Mouse (Mus musculus): Measurements from ENCODE around the gene Prkaa1. TPM values are rescaled to one million over a fixed set of nuclear protein-coding genes. Genes with fewer than 3 reads are reported as not detected.

The Prkaa1 gene
- polyA plus RNA-seq, 1 experiment from 2014 or later: 14.4 TPM

- H3K36me3 ChIP-seq (ENCODE audit: control insufficient read depth, insufficient read depth, low read length): no peaks in the 10 kb centered on the region
- no peak overlapping the region for H3K4me3 ChIP-seq (ENCODE audit: low read length)
- WGBS: 90% methylated on average over 3 of the region's 3 CpGs
Observed at GRCm38 (mm10) chr15:5112651-5113050, 31.0 kb upstream of the Prkaa1 start.

DNA sequence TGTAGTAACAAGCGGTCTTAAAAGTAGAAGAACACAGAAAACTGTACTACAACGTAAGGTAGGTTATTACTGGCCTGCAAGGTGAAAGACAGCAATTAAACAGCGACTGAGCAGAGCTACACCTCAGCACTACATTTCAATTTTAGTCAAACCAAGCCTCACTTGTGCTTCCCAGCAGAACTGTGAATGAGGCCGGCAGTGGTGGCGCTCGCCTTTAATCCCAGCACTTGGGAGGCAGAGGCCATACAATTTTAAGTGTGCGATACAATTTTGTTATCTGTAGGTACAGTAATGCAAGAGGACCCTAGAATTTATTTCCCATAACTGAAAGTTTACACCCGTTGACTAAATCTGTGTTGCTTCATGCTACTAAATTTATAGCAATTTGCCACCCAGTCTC, 28.5 kb upstream of the Prkaa1 start:
- 72% methylated on average over 8 of the region's 8 CpGs for WGBS
- H3K9ac ChIP-seq (ENCODE audit: low read depth, low read length): 0 out of 2 replicates have a peak overlapping the region, but pooled peaks have one; percentile 80
- H3K27ac ChIP-seq (ENCODE audit: low read depth, low read length): no peak overlapping the region

More at GRCm38 (mm10) chr15:5112651-5113050, 31.0 kb upstream of the Prkaa1 start:
- Histone ChIP-seq H3K9me3 (ENCODE audit: control insufficient read depth, low read length) (no peaks in the 10 kb centered on the region), H3K4me1 (ENCODE audit: control insufficient read depth, insufficient read depth, low read depth, low read length) (peaks cover 10% of the 10 kb centered on the region), H3K9ac (ENCODE audit: low read depth, low read length) (no peak overlapping the region), H3K27ac (ENCODE audit: low read depth, low read length) (no peak overlapping the region), H3K4me2 (ENCODE audit: low read length) (no peak overlapping the region), H3K27me3 (replicated peaks; ENCODE audit: control insufficient read depth, insufficient read depth, low read length) (no peaks in the 10 kb centered on the region)
- ATAC-seq: no peak

GRCm38 (mm10) chr15:5116270-5117030, 27.2 kb upstream of the Prkaa1 start, which contains the start of gene Rpl37:
TSS of gene Rpl37 (plus strand) at chr15:5116645.
- Histone ChIP-seq H3K9ac (ENCODE audit: low read depth, low read length) (peak within 1 kb of the TSS; percentile 80), H3K27ac (ENCODE audit: low read depth, low read length) (peak within 1 kb of the TSS; percentile 86), H3K4me3 (ENCODE audit: low read length) (peak within 1 kb of the TSS; percentile 81), H3K4me2 (ENCODE audit: low read length) (peak within 1 kb of the TSS; percentile 78), H3K36me3 (ENCODE audit: control insufficient read depth, insufficient read depth, low read length) (peaks cover 23% of the 10 kb centered on the region), H3K4me1 (ENCODE audit: control insufficient read depth, insufficient read depth, low read depth, low read length) (peaks cover 15% of the 10 kb centered on the region), H3K9me3 (ENCODE audit: control insufficient read depth, low read length) (no peaks in the 10 kb centered on the region), H3K27me3 (replicated peaks; ENCODE audit: control insufficient read depth, insufficient read depth, low read length) (no peaks in the 10 kb centered on the region)
- WGBS: under 1% methylated on average over 50 of the region's 55 CpGs
- ATAC-seq: peak; percentile 99

More for the DNA sequence above, 28.5 kb upstream of the Prkaa1 start:
- Histone ChIP-seq H3K4me1 (ENCODE audit: control insufficient read depth, insufficient read depth, low read depth, low read length) (peaks cover 15% of the 10 kb centered on the region), H3K4me3 (ENCODE audit: low read length) (0 out of 2 replicates have a peak overlapping the region, but pooled peaks have one; percentile 81), H3K4me2 (ENCODE audit: low read length) (peak overlapping the region; percentile 68), H3K36me3 (ENCODE audit: control insufficient read depth, insufficient read depth, low read length) (peaks cover 16% of the 10 kb centered on the region), H3K9me3 (ENCODE audit: control insufficient read depth, low read length) (no peaks in the 10 kb centered on the region), H3K27me3 (replicated peaks; ENCODE audit: control insufficient read depth, insufficient read depth, low read length) (no peaks in the 10 kb centered on the region)
- ATAC-seq: no peak

GRCm38 (mm10) chr15:5117031-5117601, 26.5 kb upstream of the Prkaa1 start:
- peak overlapping the region; percentile 84 for H3K27ac ChIP-seq (ENCODE audit: low read depth, low read length)
- peak overlapping the region; percentile 79 for H3K9ac ChIP-seq (ENCODE audit: low read depth, low read length)
- H3K4me2 ChIP-seq (ENCODE audit: low read length): peak overlapping the region; percentile 78
- 3% methylated on average over 22 of the region's 22 CpGs for WGBS
- ATAC-seq: no peak
- peaks cover 29% of the 10 kb centered on the region for H3K36me3 ChIP-seq (ENCODE audit: control insufficient read depth, insufficient read depth, low read length)
- no peaks in the 10 kb centered on the region for H3K9me3 ChIP-seq (ENCODE audit: control insufficient read depth, low read length)
- H3K4me3 ChIP-seq (ENCODE audit: low read length): peak overlapping the region; percentile 81
- H3K4me1 ChIP-seq (ENCODE audit: control insufficient read depth, insufficient read depth, low read depth, low read length): peaks cover 15% of the 10 kb centered on the region
- H3K27me3 ChIP-seq (replicated peaks; ENCODE audit: control insufficient read depth, insufficient read depth, low read length): no peaks in the 10 kb centered on the region

DNA sequence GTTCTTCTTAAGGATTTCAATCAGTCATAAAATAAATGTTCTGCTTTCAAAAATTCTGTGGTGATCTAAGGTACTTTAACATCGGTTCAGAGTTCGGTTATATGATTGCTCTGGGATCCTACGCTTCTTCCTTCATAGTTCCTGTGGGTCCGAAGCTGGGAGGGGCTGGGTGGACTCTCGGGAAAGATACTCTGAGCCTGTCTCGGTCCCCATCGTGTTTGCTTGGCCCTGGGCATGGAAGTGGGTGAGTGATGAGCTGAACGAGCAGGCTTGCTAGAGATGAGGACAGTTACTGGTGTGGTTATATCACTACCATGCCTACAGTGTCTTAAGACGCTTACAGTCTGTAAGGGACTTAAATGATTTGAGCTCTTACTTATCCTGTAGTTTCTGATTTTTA, 25.0 kb upstream of the Prkaa1 start:
- no peak for ATAC-seq
- WGBS: 90% methylated on average over 9 of the region's 9 CpGs
- H3K9me3 ChIP-seq (ENCODE audit: control insufficient read depth, low read length): no peaks in the 10 kb centered on the region
- H3K36me3 ChIP-seq (ENCODE audit: control insufficient read depth, insufficient read depth, low read length): peaks cover 32% of the 10 kb centered on the region
- H3K9ac ChIP-seq (ENCODE audit: low read depth, low read length): no peak overlapping the region
- no peak overlapping the region for H3K27ac ChIP-seq (ENCODE audit: low read depth, low read length)
- peaks cover 15% of the 10 kb centered on the region for H3K4me1 ChIP-seq (ENCODE audit: control insufficient read depth, insufficient read depth, low read depth, low read length)
- no peak overlapping the region for H3K4me3 ChIP-seq (ENCODE audit: low read length)
- no peaks in the 10 kb centered on the region for H3K27me3 ChIP-seq (replicated peaks; ENCODE audit: control insufficient read depth, insufficient read depth, low read length)
- no peak overlapping the region for H3K4me2 ChIP-seq (ENCODE audit: low read length)

DNA sequence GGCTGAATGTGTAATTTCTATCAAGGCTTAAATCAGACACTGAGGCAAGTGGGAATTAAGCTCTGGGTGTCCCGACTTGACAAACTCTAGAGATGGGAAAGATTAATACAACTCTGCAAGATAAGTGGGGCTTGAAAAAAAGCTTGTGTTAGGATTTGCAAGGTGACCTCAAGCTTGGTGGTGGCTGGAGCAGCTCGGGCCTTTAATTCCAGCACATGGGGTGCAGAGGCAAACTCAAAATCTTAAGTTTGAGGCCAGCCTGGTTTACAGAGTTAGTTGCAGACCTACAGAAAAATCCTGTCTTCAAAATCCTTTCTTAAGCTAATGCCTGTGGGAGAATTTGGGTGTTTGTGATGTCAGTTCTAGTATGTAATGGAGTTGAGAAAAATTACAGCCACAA, 24.5 kb upstream of the Prkaa1 start:
- no peak for ATAC-seq
- no peak overlapping the region for H3K9ac ChIP-seq (ENCODE audit: low read depth, low read length)
- no peak overlapping the region for H3K4me3 ChIP-seq (ENCODE audit: low read length)
- H3K4me1 ChIP-seq (ENCODE audit: control insufficient read depth, insufficient read depth, low read depth, low read length): peaks cover 15% of the 10 kb centered on the region
- H3K9me3 ChIP-seq (ENCODE audit: control insufficient read depth, low read length): no peaks in the 10 kb centered on the region
- no peak overlapping the region for H3K4me2 ChIP-seq (ENCODE audit: low read length)
- whole genome bisulfite sequencing: 92% methylated on average over 2 of the region's 2 CpGs
- peaks cover 33% of the 10 kb centered on the region for H3K36me3 ChIP-seq (ENCODE audit: control insufficient read depth, insufficient read depth, low read length)
- H3K27ac ChIP-seq (ENCODE audit: low read depth, low read length): no peak overlapping the region
- no peaks in the 10 kb centered on the region for H3K27me3 ChIP-seq (replicated peaks; ENCODE audit: control insufficient read depth, insufficient read depth, low read length)

DNA sequence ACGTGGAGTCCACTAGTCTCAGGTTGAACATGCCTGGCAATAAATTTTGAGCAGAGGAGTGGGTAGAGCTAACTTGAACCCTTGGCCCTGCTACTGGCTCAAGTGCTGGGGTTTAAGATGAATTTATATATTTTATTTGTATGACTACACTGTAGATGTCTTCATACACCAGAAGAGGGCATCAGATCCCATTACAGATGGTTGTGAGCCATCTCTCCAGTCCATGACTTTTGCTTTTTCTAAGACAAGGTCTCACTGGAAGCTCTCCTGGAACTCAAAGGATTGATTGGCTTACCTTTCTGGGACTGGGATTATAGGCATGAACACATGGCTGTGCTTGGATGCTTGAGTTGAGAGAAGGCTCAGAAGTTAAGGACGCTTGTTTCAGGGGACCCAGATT, 24.0 kb upstream of the Prkaa1 start:
- Histone ChIP-seq H3K27ac (ENCODE audit: low read depth, low read length) (no peak overlapping the region), H3K4me2 (ENCODE audit: low read length) (no peak overlapping the region), H3K4me3 (ENCODE audit: low read length) (no peak overlapping the region), H3K9ac (ENCODE audit: low read depth, low read length) (no peak overlapping the region), H3K9me3 (ENCODE audit: control insufficient read depth, low read length) (no peaks in the 10 kb centered on the region), H3K4me1 (ENCODE audit: control insufficient read depth, insufficient read depth, low read depth, low read length) (peaks cover 15% of the 10 kb centered on the region), H3K27me3 (replicated peaks; ENCODE audit: control insufficient read depth, insufficient read depth, low read length) (no peaks in the 10 kb centered on the region), H3K36me3 (ENCODE audit: control insufficient read depth, insufficient read depth, low read length) (peaks cover 38% of the 10 kb centered on the region)
- no peak for ATAC-seq
- 96% methylated on average over 2 of the region's 2 CpGs for WGBS

DNA sequence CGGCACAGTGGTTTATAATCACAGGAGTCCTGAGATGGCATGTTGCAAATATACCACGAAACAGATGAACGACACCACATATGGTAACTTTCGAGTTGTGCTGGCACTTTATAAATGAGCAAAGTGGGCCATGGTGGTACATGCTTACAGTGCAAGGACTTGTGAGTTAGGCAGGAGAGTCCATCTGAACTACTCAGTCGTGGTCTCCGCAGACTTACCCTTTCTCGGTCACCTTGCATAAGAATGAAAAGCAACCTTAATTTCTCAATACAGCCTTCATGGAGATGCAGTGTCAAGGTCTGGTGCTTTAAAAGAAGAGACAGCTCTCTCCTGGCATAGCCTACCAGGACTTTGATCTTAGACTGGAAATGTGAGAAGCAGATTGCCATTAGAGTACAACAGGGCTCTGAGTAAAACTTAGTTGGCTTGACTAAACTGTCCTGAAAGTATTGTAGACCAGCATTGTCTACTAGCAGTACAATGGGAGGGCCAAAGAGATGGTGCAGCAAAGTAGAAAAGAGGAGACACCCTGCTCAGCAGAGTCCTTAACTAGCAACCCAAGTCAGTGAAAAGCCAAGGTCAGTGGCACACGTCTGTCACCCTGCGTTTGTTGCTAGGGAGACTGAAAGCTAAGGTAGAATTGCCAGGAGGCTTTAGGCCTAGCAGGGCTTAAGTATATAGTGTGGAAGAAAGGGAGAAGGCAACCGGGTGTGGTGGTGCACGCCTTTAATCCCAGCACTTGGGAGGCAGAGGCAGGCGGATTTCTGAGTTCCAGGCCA, 21.9 kb upstream of the Prkaa1 start:
- ATAC-seq: no peak
- H3K36me3 ChIP-seq (ENCODE audit: control insufficient read depth, insufficient read depth, low read length): peaks cover 38% of the 10 kb centered on the region
- H3K4me3 ChIP-seq (ENCODE audit: low read length): no peak overlapping the region
- H3K27me3 ChIP-seq (replicated peaks; ENCODE audit: control insufficient read depth, insufficient read depth, low read length): no peaks in the 10 kb centered on the region
- H3K4me2 ChIP-seq (ENCODE audit: low read length): no peak overlapping the region
- H3K9ac ChIP-seq (ENCODE audit: low read depth, low read length): no peak overlapping the region
- H3K27ac ChIP-seq (ENCODE audit: low read depth, low read length): no peak overlapping the region
- WGBS: 86% methylated on average over 12 of the region's 12 CpGs
- no peaks in the 10 kb centered on the region for H3K9me3 ChIP-seq (ENCODE audit: control insufficient read depth, low read length)
- H3K4me1 ChIP-seq (ENCODE audit: control insufficient read depth, insufficient read depth, low read depth, low read length): peaks cover 9% of the 10 kb centered on the region

GRCm38 (mm10) chr15:5126456-5126855, 17.2 kb upstream of the Prkaa1 start:
- no peaks in the 10 kb centered on the region for H3K4me1 ChIP-seq (ENCODE audit: control insufficient read depth, insufficient read depth, low read depth, low read length)
- H3K9ac ChIP-seq (ENCODE audit: low read depth, low read length): no peak overlapping the region
- no peak overlapping the region for H3K27ac ChIP-seq (ENCODE audit: low read depth, low read length)
- no peak overlapping the region for H3K4me2 ChIP-seq (ENCODE audit: low read length)
- no peak overlapping the region for H3K4me3 ChIP-seq (ENCODE audit: low read length)
- no peaks in the 10 kb centered on the region for H3K9me3 ChIP-seq (ENCODE audit: control insufficient read depth, low read length)
- 79% methylated on average over 4 of the region's 4 CpGs for WGBS
- no peaks in the 10 kb centered on the region for H3K27me3 ChIP-seq (replicated peaks; ENCODE audit: control insufficient read depth, insufficient read depth, low read length)
- peaks cover 15% of the 10 kb centered on the region; the same call in 1 of the 2 replicates for H3K36me3 ChIP-seq (ENCODE audit: control insufficient read depth, insufficient read depth, low read length)
- no peak for ATAC-seq
